Mouse (Mus musculus): ENCODE results near the gene Mrps10.
A peak's percentile ranks its signal among the peaks of the same experiment; 100 is the strongest.

- TF ChIP-seq CTCF (IDR thresholded peaks at IDR 0.05; ENCODE audit: insufficient read depth, low read length) (peak; percentile 53), POLR2A (IDR thresholded peaks at IDR 0.05; ENCODE audit: borderline replicate concordance, extremely low read depth, low read depth, low read length) (no peak)
Observed at GRCm38 (mm10) chr17:47371451-47371850, 2.8 kb downstream of the Mrps10 start.
